Mouse (Mus musculus) A20 (cell line): ENCODE results near the gene Sox13.

ENCODE experiments used
- DNase-seq: peaks from one replicate; pipeline ENCODE4 v3.0.0-alpha.2; 2011; ENCODE audit warnings: low read depth, low spot score

Sox13 gene

GRCm38 (mm10) chr1:133431133-133431532, 7.0 kb upstream of the Sox13 start:
- DNase-seq: no peak

GRCm38 (mm10) chr1:133424547-133425140, 467 bp upstream of the Sox13 start:
- no peak for DNase-seq

- DNase-seq: no peak
These were observed 1.0 kb downstream of the Sox13 start for GRCm38 (mm10) chr1:133423166-133423542.

GRCm38 (mm10) chr1:133422615-133423161, 1.5 kb downstream of the Sox13 start:
- no peak for DNase-seq

- no peak for DNase-seq
These were observed 2.1 kb downstream of the Sox13 start for GRCm38 (mm10) chr1:133421975-133422570.

GRCm38 (mm10) chr1:133421061-133421460, 3.1 kb downstream of the Sox13 start:
- DNase-seq: no peak

- DNase-seq: no peak
These were observed 3.7 kb downstream of the Sox13 start for GRCm38 (mm10) chr1:133420491-133420890.

GRCm38 (mm10) chr1:133419178-133419834, 4.9 kb downstream of the Sox13 start:
- no peak for DNase-seq

GRCm38 (mm10) chr1:133418164-133418800, 5.9 kb downstream of the Sox13 start:
- no peak for DNase-seq

GRCm38 (mm10) chr1:133417539-133417938, 6.6 kb downstream of the Sox13 start:
- DNase-seq: no peak

GRCm38 (mm10) chr1:133417113-133417512, 7.1 kb downstream of the Sox13 start:
- no peak for DNase-seq

GRCm38 (mm10) chr1:133416472-133416871, 7.7 kb downstream of the Sox13 start:
- no peak for DNase-seq

- no peak for DNase-seq
These were observed 8.7 kb downstream of the Sox13 start for GRCm38 (mm10) chr1:133415505-133415904.

- no peak for DNase-seq
These were observed 9.1 kb downstream of the Sox13 start for GRCm38 (mm10) chr1:133415086-133415485.

- DNase-seq: no peak
These were observed 11.2 kb downstream of the Sox13 start for GRCm38 (mm10) chr1:133412941-133413340.

- DNase-seq: no peak
These were observed 12.6 kb downstream of the Sox13 start for GRCm38 (mm10) chr1:133411506-133412147.

GRCm38 (mm10) chr1:133409786-133410185, 14.4 kb downstream of the Sox13 start:
- no peak for DNase-seq

- DNase-seq: no peak
These were observed 15.2 kb downstream of the Sox13 start for GRCm38 (mm10) chr1:133408880-133409516.

- no peak for DNase-seq
These were observed 15.9 kb downstream of the Sox13 start for GRCm38 (mm10) chr1:133408321-133408720.

- no peak for DNase-seq
These were observed 16.7 kb downstream of the Sox13 start for GRCm38 (mm10) chr1:133407436-133407835.

- no peak for DNase-seq
These were observed 17.6 kb downstream of the Sox13 start for GRCm38 (mm10) chr1:133406614-133407013.
